Mouse (Mus musculus): ENCODE results near the gene Slco3a1.

DNA sequence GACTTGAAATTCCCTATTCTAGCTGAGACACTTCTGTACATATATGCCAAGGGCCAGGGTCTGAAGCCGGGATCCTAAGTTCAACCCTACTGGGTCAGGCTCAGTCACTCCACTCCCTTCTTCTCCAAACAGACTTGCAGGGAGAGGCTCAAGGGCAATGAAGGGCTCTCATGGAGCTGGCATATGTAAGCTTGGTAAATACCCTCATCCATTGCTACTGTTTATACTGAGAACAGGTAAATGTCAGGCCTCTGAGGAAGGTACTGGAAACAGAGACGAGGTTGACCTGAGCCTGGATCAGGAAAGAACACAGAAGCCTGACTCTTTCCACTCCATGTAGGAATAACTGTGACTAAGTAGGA is 70.6 kb downstream of the Slco3a1 start:
- TF ChIP-seq CTCF (IDR thresholded peaks at IDR 0.05; ENCODE audit: low read depth, low read length) = no peak
- TF ChIP-seq TAL1 (conservative IDR thresholded peaks at IDR 0.05; ENCODE audit: low read depth, low read length) = no peak
- no peak for TF ChIP-seq POLR2AphosphoS5 (IDR thresholded peaks at IDR 0.05; ENCODE audit: insufficient replicate concordance, low read depth, low read length)
- no peak for TF ChIP-seq GATA1 (IDR thresholded peaks at IDR 0.05; ENCODE audit: borderline replicate concordance, low read length)
